Mouse (Mus musculus): ENCODE results near the gene Sltm.
"Not testable (repeated sequence)": the region's sequence is repeated elsewhere in the genome, so short reads cannot be mapped to it uniquely, and the experiment has no call there.

Sltm gene

DNA sequence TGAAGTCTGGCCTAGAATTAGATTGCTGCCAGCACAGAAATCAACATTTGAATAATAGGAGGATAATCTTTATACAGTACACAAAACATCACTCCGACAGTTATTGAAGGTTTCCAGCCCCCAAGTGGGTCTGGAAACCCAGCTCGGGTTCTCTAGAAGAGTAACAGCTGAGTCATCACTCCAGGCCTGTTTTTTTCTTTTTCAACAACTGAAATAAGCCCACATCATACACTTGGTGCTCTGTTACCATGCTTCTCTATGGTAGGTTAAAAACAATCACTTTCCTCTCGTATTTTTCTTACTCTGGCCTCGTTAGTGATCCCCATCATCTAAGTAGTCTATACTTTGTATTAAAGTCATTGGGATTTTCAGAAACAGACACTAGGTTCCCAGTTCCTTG lies 5.8 kb downstream of the Sltm start:
- no peak for ATAC-seq (ENCODE audit: insufficient number of reproducible peaks, low FRiP score, low TSS enrichment)

- no peak for ATAC-seq (ENCODE audit: insufficient number of reproducible peaks, low FRiP score, low TSS enrichment)
Measured at GRCm38 (mm10) chr9:70551524-70551923, 9.0 kb downstream of the Sltm start.

GRCm38 (mm10) chr9:70552233-70552632 lies 9.7 kb downstream of the Sltm start:
- ATAC-seq (ENCODE audit: insufficient number of reproducible peaks, low FRiP score, low TSS enrichment): not testable (repeated sequence)

GRCm38 (mm10) chr9:70555431-70555830 lies 12.9 kb downstream of the Sltm start:
- no peak for ATAC-seq (ENCODE audit: insufficient number of reproducible peaks, low FRiP score, low TSS enrichment)

DNA sequence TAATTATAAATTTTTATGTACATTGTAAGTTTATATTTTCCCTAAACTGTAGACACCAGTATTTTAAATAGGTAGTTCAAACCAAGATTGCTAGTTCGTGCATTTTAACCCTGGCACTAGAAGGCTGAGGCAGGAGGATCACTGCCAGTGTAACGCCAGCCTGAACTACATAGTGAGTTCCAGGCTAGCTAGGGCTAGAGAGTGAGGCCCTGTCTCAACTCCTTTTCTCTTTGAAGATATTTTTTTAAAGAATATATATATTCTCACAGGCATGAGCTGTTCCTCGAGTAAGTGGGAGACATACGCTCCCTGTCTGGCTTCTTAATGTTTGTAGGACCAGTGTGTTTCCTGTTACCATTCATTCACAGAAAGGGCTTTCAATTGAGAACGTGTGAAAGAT lies 14.2 kb downstream of the Sltm start:
- no peak for ATAC-seq (ENCODE audit: insufficient number of reproducible peaks, low FRiP score, low TSS enrichment)

- ATAC-seq (ENCODE audit: insufficient number of reproducible peaks, low FRiP score, low TSS enrichment): no peak
Measured at GRCm38 (mm10) chr9:70562825-70563224, 20.3 kb downstream of the Sltm start.

DNA sequence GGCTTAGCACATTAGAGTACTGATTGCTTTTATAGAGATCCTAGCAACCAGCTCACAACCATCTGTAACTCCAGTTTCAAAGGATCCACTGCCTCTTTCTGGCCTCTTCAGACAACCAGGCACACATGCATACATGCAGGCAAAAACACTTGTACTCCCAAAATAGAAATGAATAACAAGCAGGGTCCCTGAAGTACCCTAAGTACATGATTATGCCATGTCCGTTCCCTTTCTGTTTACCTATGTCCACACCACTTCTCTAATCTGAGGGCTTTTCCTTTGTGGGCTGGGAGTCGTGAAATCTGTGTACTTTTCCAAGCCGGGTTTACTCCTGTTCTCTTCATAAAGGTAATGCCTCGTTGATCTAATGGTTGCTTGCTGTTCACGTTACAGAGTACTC lies 25.1 kb downstream of the Sltm start:
- no peak for ATAC-seq (ENCODE audit: insufficient number of reproducible peaks, low FRiP score, low TSS enrichment)

GRCm38 (mm10) chr9:70570351-70570750 lies 27.8 kb downstream of the Sltm start:
- no peak for ATAC-seq (ENCODE audit: insufficient number of reproducible peaks, low FRiP score, low TSS enrichment)

DNA sequence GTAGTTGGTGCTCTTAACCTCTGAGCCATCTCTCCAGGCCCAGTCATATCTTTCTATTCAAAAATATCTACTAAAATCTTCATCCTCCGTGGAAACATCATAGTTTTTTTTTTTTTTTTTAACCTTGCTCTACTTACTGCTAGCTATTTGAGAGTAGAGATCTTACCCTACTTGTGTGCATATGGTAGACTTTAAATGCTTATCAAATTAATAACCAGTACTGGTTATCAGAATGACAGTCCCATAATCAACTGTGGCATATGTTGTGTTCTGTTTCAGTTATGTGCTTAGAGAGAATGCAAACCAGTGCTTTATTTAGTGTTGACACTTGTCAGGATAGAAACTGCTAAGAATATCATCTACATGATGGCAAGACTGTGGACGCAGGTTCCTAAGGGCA lies 35.6 kb downstream of the Sltm start:
- ATAC-seq (ENCODE audit: insufficient number of reproducible peaks, low FRiP score, low TSS enrichment): no peak

DNA sequence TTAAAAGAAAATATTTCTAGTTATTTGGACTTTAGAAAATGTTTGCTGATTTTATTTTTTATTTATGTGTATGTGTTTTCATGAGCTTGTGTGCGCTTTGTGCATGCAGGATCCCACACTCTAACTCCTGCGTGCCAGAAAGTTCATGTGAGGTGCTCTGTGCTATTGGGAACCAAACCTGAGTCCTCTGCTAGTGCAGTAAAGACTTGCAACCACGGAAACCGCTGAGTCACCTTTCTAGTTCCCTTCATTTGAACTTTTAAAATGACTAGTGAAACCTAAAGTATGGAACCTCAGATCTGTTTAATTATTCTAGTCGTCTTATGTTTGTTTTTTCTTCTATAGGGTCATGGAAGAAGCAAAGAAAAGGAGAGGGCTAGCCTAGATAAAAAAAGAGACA lies 38.4 kb downstream of the Sltm start:
- no peak for ATAC-seq (ENCODE audit: insufficient number of reproducible peaks, low FRiP score, low TSS enrichment)

DNA sequence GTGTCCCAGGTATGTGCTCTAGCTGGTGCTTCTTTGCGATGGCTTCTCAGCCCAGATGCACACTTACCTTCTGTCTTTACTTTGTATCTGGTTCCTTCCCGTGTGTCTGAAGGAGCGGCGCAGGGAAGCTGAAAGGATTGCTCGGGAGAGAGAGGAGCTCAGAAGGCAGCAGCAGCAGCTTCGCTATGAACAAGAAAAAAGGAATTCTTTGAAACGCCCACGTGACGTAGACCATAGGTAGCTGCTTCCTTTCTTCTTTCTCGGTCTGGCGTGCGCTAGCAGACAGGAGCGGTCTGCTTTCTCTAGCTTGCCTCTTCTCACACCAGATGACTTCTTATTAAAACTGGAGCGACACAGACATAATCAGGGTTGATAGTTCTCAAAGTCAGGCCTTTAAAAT lies 42.1 kb downstream of the Sltm start:
- ATAC-seq (ENCODE audit: insufficient number of reproducible peaks, low FRiP score, low TSS enrichment): no peak

DNA sequence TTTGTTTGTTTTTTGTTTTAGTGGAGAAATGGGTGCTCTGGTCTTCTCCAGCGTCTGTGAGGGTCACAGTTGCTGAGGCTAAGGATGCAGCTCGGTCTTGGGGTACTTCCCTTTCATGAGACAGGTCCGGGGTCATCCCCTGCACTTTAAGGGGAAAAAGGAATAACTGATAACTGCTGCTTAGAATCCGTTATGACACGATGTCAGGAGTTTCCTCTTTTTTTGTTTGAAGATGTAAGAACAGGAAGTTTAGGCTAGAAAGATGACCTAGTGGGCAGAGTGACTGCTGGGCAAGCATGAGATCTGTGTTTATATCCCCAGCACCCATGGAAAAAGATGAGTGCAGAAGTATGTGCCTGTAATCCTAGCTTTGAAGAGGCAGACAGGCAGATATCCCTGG lies 42.6 kb downstream of the Sltm start:
- ATAC-seq (ENCODE audit: insufficient number of reproducible peaks, low FRiP score, low TSS enrichment): no peak

GRCm38 (mm10) chr9:70587171-70587570 lies 44.6 kb downstream of the Sltm start:
- ATAC-seq (ENCODE audit: insufficient number of reproducible peaks, low FRiP score, low TSS enrichment): no peak

- no peak for ATAC-seq (ENCODE audit: insufficient number of reproducible peaks, low FRiP score, low TSS enrichment)
Measured at GRCm38 (mm10) chr9:70590775-70591174, 48.2 kb downstream of the Sltm start.

DNA sequence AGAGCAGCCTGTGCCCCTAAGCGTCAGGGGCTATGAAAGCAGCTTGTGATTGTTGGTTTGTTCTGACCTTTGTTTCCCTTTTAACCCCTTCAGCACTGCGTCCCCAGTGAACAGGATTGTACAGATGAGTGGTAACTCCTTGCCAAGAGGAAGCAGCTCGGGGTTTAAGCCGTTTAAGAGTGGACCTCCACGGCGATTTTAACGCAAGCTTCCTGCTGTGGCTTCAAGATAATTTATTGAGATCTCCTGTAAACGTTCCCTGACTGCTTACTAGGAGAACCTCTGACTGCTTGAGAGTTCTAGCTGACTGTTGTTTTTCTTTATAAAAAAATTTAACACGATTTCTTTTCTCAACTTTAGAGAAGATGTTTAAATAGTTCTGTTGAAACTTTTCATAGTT lies 48.9 kb downstream of the Sltm start:
- no peak for ATAC-seq (ENCODE audit: insufficient number of reproducible peaks, low FRiP score, low TSS enrichment)

GRCm38 (mm10) chr9:70598271-70598670 lies 55.7 kb downstream of the Sltm start:
- ATAC-seq (ENCODE audit: insufficient number of reproducible peaks, low FRiP score, low TSS enrichment): no peak

- ATAC-seq (ENCODE audit: insufficient number of reproducible peaks, low FRiP score, low TSS enrichment): no peak
Measured at GRCm38 (mm10) chr9:70602186-70602845, 59.8 kb downstream of the Sltm start.

DNA sequence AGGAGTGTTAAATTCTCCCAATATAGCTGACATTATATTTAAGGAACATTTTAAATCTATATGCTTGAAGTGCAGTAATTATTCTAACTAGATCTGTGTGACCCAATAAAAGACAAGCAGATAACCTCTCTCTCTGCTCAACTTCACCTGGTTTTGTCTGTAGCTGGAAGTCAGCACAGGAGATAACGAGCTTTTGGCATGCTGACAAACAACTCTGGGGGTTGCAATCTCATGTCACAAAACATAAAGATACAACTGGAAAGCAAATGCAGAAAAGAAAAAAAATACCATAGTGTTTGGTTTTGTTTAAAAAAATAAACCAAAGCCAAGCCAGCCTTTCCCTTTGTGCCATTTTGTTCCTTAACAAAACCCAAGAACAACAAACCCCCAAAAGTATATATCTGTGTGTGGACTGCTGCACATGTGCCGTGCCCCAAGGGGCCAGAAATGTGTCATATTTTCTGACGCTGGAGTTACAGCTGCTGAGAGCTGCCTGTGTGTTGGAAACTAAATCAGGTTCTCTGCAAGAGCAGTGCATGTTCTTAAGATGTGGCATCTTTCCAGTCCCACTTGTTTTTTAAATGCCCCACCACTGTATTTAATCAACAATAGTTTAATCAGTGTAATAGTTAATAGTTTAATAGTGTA lies 68.6 kb downstream of the Sltm start:
- no peak for ATAC-seq (ENCODE audit: insufficient number of reproducible peaks, low FRiP score, low TSS enrichment)

DNA sequence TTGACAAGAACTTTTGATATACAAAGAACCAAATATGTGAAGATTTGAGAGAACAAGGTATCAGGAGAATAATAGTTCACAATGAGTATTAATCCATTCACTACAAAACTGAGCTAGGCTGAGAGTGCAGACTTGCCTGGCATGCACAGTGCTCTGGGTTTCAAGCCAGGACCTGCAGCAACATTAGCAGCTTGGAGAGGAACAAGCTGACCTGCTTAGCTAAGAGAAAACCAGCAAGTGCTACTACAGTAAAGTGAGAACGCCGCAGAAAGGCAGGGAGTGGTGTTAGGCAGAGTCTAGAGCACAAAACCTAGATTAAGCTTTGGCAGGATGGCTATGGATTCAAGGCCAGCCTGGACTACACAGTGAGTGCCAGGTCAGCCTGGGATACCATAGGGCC lies 87.2 kb downstream of the Sltm start:
- ATAC-seq (ENCODE audit: insufficient number of reproducible peaks, low FRiP score, low TSS enrichment): peak; percentile 78; the same call in 1 of the 2 replicates

- no peak for ATAC-seq (ENCODE audit: insufficient number of reproducible peaks, low FRiP score, low TSS enrichment)
Measured at GRCm38 (mm10) chr9:70631665-70632064, 89.1 kb downstream of the Sltm start.

GRCm38 (mm10) chr9:70636748-70637147 lies 94.2 kb downstream of the Sltm start:
- no peak for ATAC-seq (ENCODE audit: insufficient number of reproducible peaks, low FRiP score, low TSS enrichment)

Data from cerebellum, adult (tissue).